Mouse (Mus musculus) bone marrow, adult 2 months (tissue): ENCODE data around the gene Ccr9.

Source experiments
- CTCF ChIP-seq: fragments of 200-500 bp; IDR thresholded peaks from 2 replicates; pipeline ENCODE4 v1.5.1; 2011; ENCODE audit warnings: low read length, control low read depth; ENCODE audit not compliant: control insufficient read depth, insufficient read depth
- POLR2A ChIP-seq: fragments of 200-500 bp; IDR thresholded peaks from 2 replicates; pipeline ENCODE4 v1.6.1; 2011; ENCODE audit warnings: low read depth, mild to moderate bottlenecking, control low read depth, low read length, borderline replicate concordance; ENCODE audit not compliant: control insufficient read depth

DNA sequence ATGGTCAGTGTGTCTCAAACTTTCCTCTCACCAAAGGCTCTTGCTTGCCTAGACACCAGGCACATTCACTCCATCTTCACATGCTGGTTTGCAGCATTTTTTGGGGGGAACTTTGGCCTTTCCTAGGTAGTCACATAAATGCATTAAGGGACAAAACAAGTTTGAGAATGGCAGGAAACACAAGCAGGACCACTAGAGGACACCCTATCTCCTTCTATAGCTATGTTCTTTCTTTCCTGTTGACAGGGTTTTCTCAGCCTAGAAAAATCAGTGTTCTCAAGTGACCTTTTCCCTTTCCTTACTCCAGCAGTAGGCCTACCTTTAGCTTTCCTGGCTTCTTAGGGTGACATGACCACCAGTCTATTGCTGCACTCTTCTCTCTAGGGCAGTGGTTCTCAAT lies 124.7 kb downstream of the Ccr9 start:
- TF ChIP-seq CTCF = no peak
- TF ChIP-seq POLR2A = no peak
